Mouse (Mus musculus): ENCODE results near the gene Olfr1100.

Olfr1100 gene

GRCm38 (mm10) chr2:86979854-86980253 is at the start of gene Olfr1100:
Gene Olfr1100, minus strand, starts transcription at chr2:86979954.
- DNase-seq (ENCODE audit: low spot score in 2 of 2): no peak

DNA sequence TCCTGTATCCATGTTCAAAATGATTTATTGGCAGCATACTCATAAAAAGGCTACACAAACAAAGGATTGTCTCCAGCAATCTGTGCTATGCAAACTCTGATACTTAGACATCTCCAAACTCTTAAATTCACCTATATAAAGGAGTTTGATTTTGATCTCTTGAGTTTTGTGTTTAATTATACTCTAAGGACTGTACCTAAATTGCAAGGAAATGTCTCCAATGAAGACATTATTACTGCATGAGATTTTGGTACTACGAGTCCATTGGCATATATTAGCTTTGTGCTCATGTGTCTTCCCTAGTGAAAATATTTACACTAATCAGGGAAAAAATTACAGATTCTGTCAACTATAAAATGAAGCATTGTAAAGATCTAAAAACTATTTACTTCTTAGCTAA is 47.2 kb upstream of the Olfr1100 start, which contains the start of gene Olfr1104:
Olfr1104 (minus strand) TSS at position 101 of the 400 bp plus-strand sequence.
- no peak for DNase-seq (ENCODE audit: low spot score in 2 of 2)

DNA sequence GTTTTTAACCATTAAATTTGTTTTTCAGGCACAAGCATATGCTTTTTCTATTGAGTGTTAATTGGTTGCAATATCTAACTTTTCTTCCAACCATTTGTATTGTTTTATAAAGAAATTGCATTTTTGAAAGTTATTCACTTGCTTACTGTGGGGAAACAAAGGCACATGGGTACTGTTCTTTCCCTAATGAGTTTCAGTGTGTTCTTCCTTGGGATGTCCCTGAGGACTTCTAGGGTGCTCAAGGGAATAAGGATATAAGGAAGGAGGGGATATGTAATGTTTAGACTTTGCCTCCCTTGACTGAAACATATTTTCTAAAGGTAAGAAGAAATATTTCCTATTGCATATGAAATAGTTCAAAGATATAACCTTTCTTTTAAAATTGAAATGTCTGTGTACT is 18.3 kb upstream of the Olfr1100 start, which contains the start of gene Olfr1102:
Olfr1102 (plus strand) TSS at position 301 of the 400 bp plus-strand sequence.
- DNase-seq (ENCODE audit: low spot score in 2 of 2): no peak

DNA sequence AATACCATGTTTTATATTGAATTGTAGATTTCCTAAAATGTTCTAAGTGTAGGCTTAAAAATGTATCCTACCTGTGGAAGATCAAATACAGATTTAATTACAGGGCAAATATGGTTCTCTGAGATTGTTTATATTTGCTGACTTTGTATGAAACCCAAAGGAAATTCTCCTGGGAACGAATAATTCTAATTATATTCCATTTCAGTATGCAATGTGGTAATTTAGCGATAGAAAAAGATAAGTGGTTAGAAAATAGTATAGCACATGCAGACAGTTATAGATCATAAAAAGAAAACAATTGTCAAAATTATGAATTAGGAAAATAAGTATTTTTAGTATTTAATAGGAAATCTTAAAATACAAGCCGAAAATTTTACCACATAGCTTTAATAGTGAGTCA is 11.4 kb upstream of the Olfr1100 start, which contains the start of gene Olfr1101:
Olfr1101 (minus strand) TSS at position 101 of the 400 bp plus-strand sequence.
- DNase-seq (ENCODE audit: low spot score in 2 of 2): no peak

GRCm38 (mm10) chr2:86960593-86960992 is 19.2 kb downstream of the Olfr1100 start, which contains the start of gene Olfr1099:
Gene Olfr1099, minus strand, starts transcription at chr2:86960693.
- DNase-seq (ENCODE audit: low spot score in 2 of 2): no peak

DNA sequence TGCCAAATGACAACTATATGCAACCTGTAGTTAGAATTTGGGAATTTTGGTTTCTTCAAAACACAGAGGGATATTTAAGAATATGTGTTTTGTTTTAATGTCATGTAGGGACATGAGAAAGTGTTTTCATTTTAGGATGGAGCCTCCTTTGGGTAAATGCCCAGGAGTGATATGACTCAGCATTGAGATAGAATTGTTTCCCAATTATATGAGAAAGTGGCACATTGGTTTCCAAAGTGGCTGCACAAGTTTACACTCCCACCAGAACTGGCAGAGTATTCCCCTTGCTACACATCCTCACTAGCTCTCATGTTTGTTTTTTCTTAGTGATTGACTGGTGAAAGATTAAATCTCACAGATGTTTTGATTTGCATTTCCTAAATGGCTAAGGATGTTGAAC is 53.2 kb downstream of the Olfr1100 start:
- no peak for DNase-seq (ENCODE audit: low spot score in 2 of 2)

Data from frontal cortex, postnatal 25 days (tissue).